Mouse (Mus musculus) limb, embryonic 12.5 days (tissue): Measurements from ENCODE around the gene Tbc1d22a. TPM values are rescaled to one million over a fixed set of nuclear protein-coding genes. Genes with fewer than 3 reads are reported as not detected.
"Not testable (repeated sequence)": the region's sequence is repeated elsewhere in the genome, so short reads cannot be mapped to it uniquely, and the experiment has no call there.

Experiments used
- ATAC-seq: fragments of 200-750 bp; cut with Nextera tagmentation; 2 replicates; pipeline ENCODE4 v1.8.0; 2017; ENCODE audit warnings: low read depth, moderate TSS enrichment; ENCODE audit not compliant: insufficient number of reproducible peaks, insufficient read depth, low FRiP score, low TSS enrichment
- H3K27ac ChIP-seq: fragments of 300-500 bp; sonication (generic); 2 replicates; pipeline ENCODE4 v1.5.1; 2016; ENCODE audit warnings: mild to moderate bottlenecking, moderate library complexity
- H3K27me3 ChIP-seq: fragments of 300-500 bp; sonication (generic); 2 replicates; pipeline ENCODE4 v1.6.1; 2016; ENCODE audit warnings: mild to moderate bottlenecking, moderate library complexity
- H3K36me3 ChIP-seq: fragments of 300-500 bp; sonication (generic); 2 replicates; pipeline ENCODE4 v1.6.1; 2016; ENCODE audit warnings: mild to moderate bottlenecking, moderate library complexity
- H3K4me1 ChIP-seq: fragments of 300-500 bp; sonication (generic); replicated peaks from 2 replicates; pipeline ENCODE4 v1.6.1; 2016
- H3K4me2 ChIP-seq: fragments of 300-500 bp; sonication (generic); 2 replicates; pipeline ENCODE4 v1.6.1; 2016; ENCODE audit warnings: mild to moderate bottlenecking, moderate library complexity
- H3K4me3 ChIP-seq: fragments of 300-500 bp; sonication (generic); replicated peaks from 2 replicates; pipeline ENCODE4 v1.5.1; 2016; ENCODE audit warnings: mild to moderate bottlenecking
- H3K9ac ChIP-seq: fragments of 300-500 bp; sonication (generic); replicated peaks from 2 replicates; pipeline ENCODE4 v1.6.1; 2016; ENCODE audit warnings: mild to moderate bottlenecking, moderate library complexity
- H3K9me3 ChIP-seq: fragments of 300-500 bp; sonication (generic); 2 replicates; pipeline ENCODE4 v1.6.1; 2016; ENCODE audit warnings: mild to moderate bottlenecking, moderate library complexity
- WGBS: fragments of 180-500 bp; shearing (Covaris S2); methylation state at CpG from one replicate; pipeline ENCODE4 v1.1.7; 2016; 5-methylcytosine and 5-hydroxymethylcytosine counted together
- polyA plus RNA-seq: library from polyadenylated mRNA; unstranded; fragments of >200 nt; fragmentation: Nextera tagmentation; extraction: Ambion mirVana; gene quantifications from 2 replicates; pipeline ENCODE4 v1.2.1, GENCODE M21; 2016

Gene Tbc1d22a
- polyA plus RNA-seq, 1 experiment from 2014 or later = 12.1 TPM

DNA sequence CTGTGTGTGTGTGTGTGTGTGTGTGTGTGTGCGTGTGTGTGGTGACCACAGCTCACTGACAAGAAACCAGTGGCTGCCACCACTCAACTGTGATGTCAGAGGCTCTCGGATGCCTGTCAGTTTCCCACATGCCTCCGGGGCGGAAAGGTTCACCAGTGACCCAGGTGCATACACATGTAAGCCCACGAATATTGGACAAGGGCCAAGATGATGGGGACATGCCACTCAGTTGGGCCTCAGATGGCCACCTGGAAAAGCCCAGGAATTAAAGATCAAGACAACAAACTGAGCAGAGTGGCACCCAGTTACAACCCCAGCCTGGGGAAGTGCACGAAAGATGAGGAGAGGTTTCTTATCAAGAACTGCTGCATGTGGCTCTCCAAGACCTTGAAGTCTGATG, 41.7 kb upstream of the Tbc1d22a start:
- H3K36me3 ChIP-seq = no peaks in the 10 kb centered on the region
- H3K4me3 ChIP-seq = no peak overlapping the region
- peaks cover 44% of the 10 kb centered on the region for H3K4me1 ChIP-seq
- no peaks in the 10 kb centered on the region for H3K27me3 ChIP-seq
- no peaks in the 10 kb centered on the region for H3K9me3 ChIP-seq
- ATAC-seq = no peak
- 78% methylated on average over 6 of the region's 6 CpGs for WGBS
- H3K4me2 ChIP-seq = no peak overlapping the region
- no peak overlapping the region for H3K9ac ChIP-seq
- H3K27ac ChIP-seq = no peak overlapping the region

GRCm38 (mm10) chr15:86173136-86173985, 40.9 kb upstream of the Tbc1d22a start:
- Histone ChIP-seq H3K27ac (no peak overlapping the region), H3K36me3 (no peaks in the 10 kb centered on the region), H3K4me3 (no peak overlapping the region), H3K4me2 (no peak overlapping the region), H3K27me3 (no peaks in the 10 kb centered on the region), H3K9ac (no peak overlapping the region), H3K9me3 (no peaks in the 10 kb centered on the region), H3K4me1 (peaks cover 44% of the 10 kb centered on the region)
- 32% methylated on average over 16 of the region's 16 CpGs for WGBS
- ATAC-seq = no peak

- H3K4me1 ChIP-seq = peaks cover 36% of the 10 kb centered on the region
These were observed 38.8 kb upstream of the Tbc1d22a start for GRCm38 (mm10) chr15:86175253-86176050.

GRCm38 (mm10) chr15:86176166-86176565, 38.1 kb upstream of the Tbc1d22a start:
- Histone ChIP-seq H3K4me1 (peaks cover 34% of the 10 kb centered on the region), H3K4me2 (no peak overlapping the region), H3K4me3 (no peak overlapping the region), H3K9ac (no peak overlapping the region), H3K27me3 (no peaks in the 10 kb centered on the region), H3K36me3 (no peaks in the 10 kb centered on the region), H3K27ac (no peak overlapping the region), H3K9me3 (no peaks in the 10 kb centered on the region)
- ATAC-seq = no peak
- 73% methylated on average over 10 of the region's 10 CpGs for WGBS

More at GRCm38 (mm10) chr15:86175253-86176050, 38.8 kb upstream of the Tbc1d22a start:
- Histone ChIP-seq H3K4me2 (no peak overlapping the region), H3K27me3 (no peaks in the 10 kb centered on the region), H3K9ac (no peak overlapping the region), H3K9me3 (no peaks in the 10 kb centered on the region), H3K36me3 (no peaks in the 10 kb centered on the region), H3K27ac (no peak overlapping the region), H3K4me3 (no peak overlapping the region)
- ATAC-seq = no peak
- WGBS = 71% methylated on average over 3 of the region's 3 CpGs

DNA sequence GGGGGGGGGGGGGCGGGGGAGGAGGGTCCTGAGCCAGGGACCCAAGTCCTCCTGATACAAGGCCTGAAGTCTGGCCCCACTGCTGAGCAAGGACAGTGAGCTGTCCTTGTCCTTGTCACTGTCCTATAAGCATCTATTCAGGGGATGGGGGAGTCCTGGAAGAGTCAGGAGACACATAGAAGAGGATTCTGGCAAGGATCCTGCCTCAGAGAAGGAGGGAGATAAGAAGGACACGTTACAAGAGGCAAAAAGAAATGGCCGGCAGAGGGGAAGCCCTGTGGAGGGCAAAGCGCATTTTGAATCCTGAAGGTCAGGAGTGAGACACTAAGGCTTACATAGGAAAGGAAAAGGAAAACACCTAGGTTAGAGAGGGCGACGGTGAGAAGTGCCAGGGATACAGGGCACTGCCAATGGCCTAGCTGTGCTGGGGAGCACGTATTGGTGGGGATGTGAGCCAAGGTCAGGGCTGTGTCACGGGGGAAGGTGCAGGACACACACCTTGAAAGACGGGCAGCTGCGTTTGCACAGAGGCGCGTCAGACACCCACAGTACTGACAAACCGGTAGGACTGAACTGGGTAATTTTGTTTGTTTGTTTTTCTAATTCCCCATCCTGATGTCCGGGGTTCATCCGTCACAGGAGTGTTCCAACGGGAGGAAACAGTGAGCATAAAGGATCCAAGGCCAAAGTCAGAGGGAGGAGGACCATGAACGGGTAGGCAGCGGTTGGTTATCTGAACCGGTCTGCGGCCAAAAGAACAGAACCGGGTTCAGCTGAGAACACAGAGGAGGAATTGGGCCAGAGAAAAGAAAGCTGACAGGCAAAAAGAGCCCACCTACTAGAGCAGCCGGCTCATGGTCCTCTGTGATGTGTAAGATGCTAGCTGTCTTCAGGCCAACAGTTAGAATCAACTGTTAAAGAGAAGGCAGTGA, 37.2 kb upstream of the Tbc1d22a start:
- Histone ChIP-seq H3K27ac (no peak overlapping the region), H3K9me3 (no peaks in the 10 kb centered on the region), H3K4me1 (peaks cover 30% of the 10 kb centered on the region), H3K4me2 (no peak overlapping the region), H3K9ac (no peak overlapping the region), H3K27me3 (no peaks in the 10 kb centered on the region), H3K4me3 (no peak overlapping the region), H3K36me3 (no peaks in the 10 kb centered on the region)
- ATAC-seq = no peak
- WGBS = 81% methylated on average over 22 of the region's 22 CpGs

GRCm38 (mm10) chr15:86177703-86178251, 36.5 kb upstream of the Tbc1d22a start:
- H3K9me3 ChIP-seq, H3K36me3 ChIP-seq, H3K4me2 ChIP-seq, H3K9ac ChIP-seq, H3K27ac ChIP-seq, H3K4me3 ChIP-seq, ATAC-seq, H3K27me3 ChIP-seq: not testable (repeated sequence)
- WGBS = 88% methylated on average over 2 of the region's 2 CpGs
- H3K4me1 ChIP-seq = peaks cover 29% of the 10 kb centered on the region

GRCm38 (mm10) chr15:86178594-86178993, 35.7 kb upstream of the Tbc1d22a start:
- no peak for ATAC-seq
- Histone ChIP-seq H3K4me1 (peaks cover 21% of the 10 kb centered on the region), H3K4me2 (no peak overlapping the region), H3K9me3 (no peaks in the 10 kb centered on the region), H3K36me3 (no peaks in the 10 kb centered on the region), H3K27me3 (no peaks in the 10 kb centered on the region), H3K27ac (no peak overlapping the region), H3K4me3 (no peak overlapping the region), H3K9ac (no peak overlapping the region)
- 87% methylated on average over 6 of the region's 6 CpGs for WGBS

- no peak for ATAC-seq
- Histone ChIP-seq H3K4me3 (no peak overlapping the region), H3K9ac (no peak overlapping the region), H3K27me3 (no peaks in the 10 kb centered on the region), H3K9me3 (no peaks in the 10 kb centered on the region), H3K36me3 (no peaks in the 10 kb centered on the region), H3K4me1 (peaks cover 23% of the 10 kb centered on the region), H3K4me2 (no peak overlapping the region), H3K27ac (no peak overlapping the region)
- 87% methylated on average over 4 of the region's 4 CpGs for WGBS
These were observed 33.8 kb upstream of the Tbc1d22a start for GRCm38 (mm10) chr15:86180427-86180826.

DNA sequence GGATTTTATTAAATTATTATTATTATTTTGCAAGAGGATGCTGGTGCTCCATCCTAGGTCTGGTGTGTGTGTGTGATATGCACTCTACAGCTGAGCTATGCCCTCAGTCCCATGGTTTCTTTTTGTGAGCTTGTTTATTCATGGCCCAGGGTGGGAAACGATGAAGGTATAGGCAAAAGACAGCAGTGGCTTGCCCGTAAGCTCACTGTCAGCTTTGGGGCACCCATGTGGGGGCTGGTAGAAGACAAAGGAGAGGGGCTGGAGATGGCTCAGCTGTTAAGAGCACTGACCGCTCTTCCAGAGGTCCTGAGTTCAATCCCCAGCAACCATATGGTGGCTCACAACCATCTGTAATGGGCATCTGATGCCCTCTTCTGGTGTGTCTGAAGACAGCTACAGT, 32.9 kb upstream of the Tbc1d22a start:
- H3K36me3 ChIP-seq, ATAC-seq, H3K4me2 ChIP-seq, H3K27me3 ChIP-seq, H3K27ac ChIP-seq, H3K9me3 ChIP-seq, H3K9ac ChIP-seq, H3K4me3 ChIP-seq: not testable (repeated sequence)
- peaks cover 28% of the 10 kb centered on the region for H3K4me1 ChIP-seq
- 97% methylated on average over 3 of the region's 3 CpGs for WGBS

- H3K4me3 ChIP-seq = no peak overlapping the region
- whole genome bisulfite sequencing = 47% methylated on average over 11 of the region's 11 CpGs
- no peak for ATAC-seq
- H3K4me1 ChIP-seq = peaks cover 29% of the 10 kb centered on the region
- H3K4me2 ChIP-seq = no peak overlapping the region
- no peak overlapping the region for H3K9ac ChIP-seq
- H3K36me3 ChIP-seq = no peaks in the 10 kb centered on the region
- H3K27ac ChIP-seq = peak overlapping the region; percentile 9; the same call in 1 of the 2 replicates
- no peaks in the 10 kb centered on the region for H3K9me3 ChIP-seq
- peaks cover 4% of the 10 kb centered on the region for H3K27me3 ChIP-seq
These were observed 32.3 kb upstream of the Tbc1d22a start for GRCm38 (mm10) chr15:86181941-86182439.
